Mouse (Mus musculus) hindbrain, embryonic 14.5 days (tissue): ENCODE measurements at regions not wholly inside any gene's neighbourhood (a gene's known extent, or its start where the extent isn't known, plus 50 kb on each side); places are given as distances from the start of the nearest gene placed in this dataset.

ENCODE experiments used
- ATAC-seq: fragments of 200-750 bp; cut with Nextera tagmentation; 2 replicates; pipeline ENCODE4 v1.8.0; 2017; ENCODE audit warnings: moderate number of reproducible peaks, mild to moderate bottlenecking, moderate TSS enrichment, moderate library complexity; ENCODE audit not compliant: low FRiP score
- DNase-seq: peaks from one replicate; pipeline ENCODE4 v3.0.0-alpha.2; 2015; ENCODE audit warnings: low spot score
- H3K27ac ChIP-seq: fragments of 300-500 bp; sonication (generic); 2 replicates; pipeline ENCODE4 v1.5.1; 2014; ENCODE audit warnings: mild to moderate bottlenecking, moderate library complexity
- H3K27me3 ChIP-seq: fragments of 300-500 bp; sonication (generic); 2 replicates; pipeline ENCODE4 v1.6.1; 2014; ENCODE audit warnings: mild to moderate bottlenecking, low read length, mixed read lengths; ENCODE audit not compliant: control insufficient read depth, insufficient read depth
- H3K36me3 ChIP-seq: fragments of 300-500 bp; sonication (generic); replicated peaks from 2 replicates; pipeline ENCODE4 v1.6.1; 2014; ENCODE audit not compliant: control insufficient read depth, insufficient read depth
- H3K4me1 ChIP-seq: fragments of 300-500 bp; sonication (generic); replicated peaks from 2 replicates; pipeline ENCODE4 v1.6.1; 2014; ENCODE audit warnings: antibody characterized with exemption, low read length, mixed read lengths; ENCODE audit not compliant: control insufficient read depth, insufficient read depth
- H3K4me2 ChIP-seq: fragments of 300-500 bp; sonication (generic); replicated peaks from 2 replicates; pipeline ENCODE4 v1.6.1; 2014; ENCODE audit warnings: mild to moderate bottlenecking, moderate library complexity
- H3K4me3 ChIP-seq: fragments of 300-500 bp; sonication (generic); replicated peaks from 2 replicates; pipeline ENCODE4 v1.5.1; 2014; ENCODE audit warnings: mild to moderate bottlenecking, low read length
- H3K9ac ChIP-seq: fragments of 300-500 bp; sonication (generic); 2 replicates; pipeline ENCODE4 v1.6.1; 2014
- H3K9me3 ChIP-seq: fragments of 300-500 bp; sonication (generic); 2 replicates; pipeline ENCODE4 v1.6.1; 2016; ENCODE audit warnings: low read length; ENCODE audit not compliant: control insufficient read depth
- WGBS: fragments of 180-500 bp; shearing (Covaris S2); extraction: QIAGEN DNeasy Blood & Tissue Kit; methylation state at CpG from one replicate; pipeline ENCODE4 v1.1.7; 2014; 5-methylcytosine and 5-hydroxymethylcytosine counted together

DNA sequence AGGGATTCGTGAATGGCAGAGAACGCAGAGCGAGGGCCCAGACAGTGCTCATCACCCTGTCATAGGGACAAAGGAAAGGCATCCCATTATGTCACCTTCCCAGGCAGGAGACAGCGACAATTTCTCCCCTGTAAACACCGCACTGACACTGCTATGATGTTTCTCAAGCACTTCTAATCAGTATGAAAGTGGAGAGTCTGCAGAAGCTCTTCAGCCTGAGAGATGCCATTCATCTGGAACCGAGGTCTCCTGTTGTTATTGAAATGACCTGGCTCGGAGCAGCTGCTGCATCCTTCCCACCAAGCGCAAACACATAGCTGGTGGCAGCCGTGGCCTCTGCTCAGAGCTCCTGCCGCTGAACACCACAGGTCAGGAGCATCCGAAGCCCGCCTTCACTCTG lies 380.5 kb upstream of the Smim15 start:
- DNase-seq (no peak), ATAC-seq (peak; percentile 51; the same call in 1 of the 2 replicates)
- Histone ChIP-seq H3K36me3 (no peaks in the 10 kb centered on the region), H3K4me2 (0 out of 2 replicates have a peak overlapping the region, but pooled peaks have one; percentile 8), H3K4me3 (no peak overlapping the region), H3K9me3 (peaks cover 4% of the 10 kb centered on the region; the same call in 1 of the 2 replicates), H3K27ac (peak overlapping the region; percentile 50), H3K27me3 (no peaks in the 10 kb centered on the region), H3K4me1 (peaks cover 29% of the 10 kb centered on the region), H3K9ac (no peak overlapping the region)
- WGBS, result 9% methylated on average over 12 of the region's 12 CpGs

DNA sequence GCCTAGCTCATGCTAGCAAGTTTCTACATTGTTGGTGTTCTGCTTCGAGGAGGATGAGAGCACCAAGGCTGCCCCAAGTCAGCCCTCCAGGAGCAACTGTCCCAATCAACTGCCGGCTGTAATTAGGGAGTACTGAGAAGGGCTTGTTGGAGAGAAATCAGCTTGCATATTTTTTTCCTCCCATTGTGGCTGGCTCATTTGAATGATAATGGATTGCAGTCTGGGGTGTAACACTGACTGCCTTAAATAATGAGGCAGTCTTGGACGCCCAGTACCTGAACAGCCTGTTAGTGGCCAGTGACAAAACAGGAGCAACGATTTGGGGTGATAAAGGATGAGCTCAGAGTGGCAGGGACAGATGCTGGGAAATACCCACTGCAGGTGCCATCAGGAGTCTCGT lies 382.8 kb upstream of the Smim15 start:
- no peak overlapping the region for H3K9ac ChIP-seq
- 13% methylated on average over 5 of the region's 5 CpGs for WGBS
- 0 out of 2 replicates have a peak, but pooled peaks have one; percentile 15 for ATAC-seq

DNA sequence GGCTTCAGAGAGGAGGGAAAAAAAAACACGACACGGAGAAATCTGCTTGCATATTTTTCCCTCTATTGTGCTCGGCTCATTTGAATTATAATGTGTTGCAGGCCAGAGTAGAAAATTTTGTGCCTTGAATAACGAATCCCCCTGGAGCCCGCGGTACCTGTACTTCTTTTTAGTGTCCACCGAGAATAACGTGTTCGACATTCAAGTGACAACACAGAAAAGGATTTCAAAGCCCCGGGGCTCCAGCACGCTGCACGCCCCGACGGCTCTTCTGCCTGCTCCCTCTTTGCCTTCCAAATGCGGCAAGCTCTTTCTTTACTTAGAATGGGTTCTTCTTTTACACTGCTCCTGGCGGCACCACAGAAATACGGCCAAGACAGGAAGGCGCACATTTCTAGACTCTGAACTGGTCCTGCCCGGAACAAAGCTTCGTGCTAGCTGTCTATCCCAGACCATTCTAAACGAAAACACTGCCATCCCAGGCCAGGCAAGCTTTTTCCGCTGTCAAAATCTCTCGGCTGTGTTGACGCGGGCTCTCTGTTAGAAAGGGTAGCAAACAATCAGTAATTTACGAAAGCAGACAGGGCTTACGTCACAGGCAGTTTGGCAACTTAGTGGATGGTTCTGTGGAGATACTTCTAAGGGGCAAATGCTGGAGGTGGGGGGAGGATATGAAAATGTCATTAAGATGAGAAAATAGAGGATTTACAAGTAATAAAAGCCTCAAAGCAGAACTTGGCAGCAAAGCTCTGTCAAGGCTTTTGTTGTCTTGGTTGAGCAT lies 398.2 kb upstream of the Smim15 start:
- Histone ChIP-seq H3K4me3 (peak overlapping the region; percentile 36), H3K4me2 (peak overlapping the region; percentile 59), H3K9me3 (no peaks in the 10 kb centered on the region), H3K27me3 (no peaks in the 10 kb centered on the region), H3K27ac (peak overlapping the region; percentile 85), H3K4me1 (peaks cover 15% of the 10 kb centered on the region), H3K9ac (peak overlapping the region; percentile 63), H3K36me3 (no peaks in the 10 kb centered on the region)
- DNase-seq (peak; percentile 55), ATAC-seq (peak; percentile 35)
- WGBS, result 1% methylated on average over 27 of the region's 27 CpGs

More for the DNA sequence above, 382.8 kb upstream of the Smim15 start:
- Histone ChIP-seq H3K27ac (0 out of 2 replicates have a peak overlapping the region, but pooled peaks have one; percentile 26), H3K4me3 (no peak overlapping the region), H3K27me3 (no peaks in the 10 kb centered on the region), H3K36me3 (no peaks in the 10 kb centered on the region), H3K9me3 (peaks cover 4% of the 10 kb centered on the region; the same call in 1 of the 2 replicates), H3K4me2 (no peak overlapping the region), H3K4me1 (peaks cover 29% of the 10 kb centered on the region)
- no peak for DNase-seq

DNA sequence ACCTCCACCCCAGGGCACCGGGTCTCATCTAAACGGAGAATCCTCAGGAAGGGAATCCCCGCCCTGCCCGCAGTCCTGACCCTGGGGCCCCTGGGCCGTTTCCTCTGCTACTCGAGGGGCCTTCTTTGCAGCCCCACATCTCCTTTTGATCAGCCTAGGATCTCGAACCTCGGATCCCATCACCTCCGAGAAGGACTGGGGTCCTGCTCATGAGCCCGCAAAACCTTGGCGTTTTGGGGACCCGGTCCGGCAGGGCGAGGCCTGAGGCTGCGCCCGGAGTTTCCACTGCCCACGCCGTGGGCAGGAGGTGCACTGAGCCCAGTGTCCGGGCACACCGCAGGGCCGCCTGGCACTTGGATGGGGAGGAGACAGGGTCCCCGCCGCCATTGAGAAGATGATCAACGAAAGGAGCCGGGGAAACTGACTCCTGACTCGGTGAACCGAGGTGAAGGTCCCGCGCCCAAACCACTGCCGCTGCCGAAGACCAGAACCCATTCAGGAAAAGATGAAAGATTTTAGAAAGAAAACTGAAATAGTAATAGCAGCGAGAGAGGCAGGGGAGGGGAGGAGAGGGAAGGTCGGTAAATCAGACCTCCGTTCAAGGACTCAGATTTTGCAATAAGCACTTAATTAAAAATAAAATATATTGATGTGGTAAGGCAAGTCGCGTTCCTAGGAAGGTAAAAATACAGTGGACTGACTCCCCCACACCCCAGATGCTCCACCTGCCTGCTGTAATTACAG lies 399.0 kb upstream of the Smim15 start:
- Histone ChIP-seq H3K27ac (peak overlapping the region; percentile 85), H3K27me3 (no peaks in the 10 kb centered on the region), H3K9ac (peak overlapping the region; percentile 63), H3K36me3 (no peaks in the 10 kb centered on the region), H3K4me3 (peak overlapping the region; percentile 36), H3K4me2 (peak overlapping the region; percentile 59), H3K9me3 (no peaks in the 10 kb centered on the region), H3K4me1 (peaks cover 15% of the 10 kb centered on the region)
- 4% methylated on average over 36 of the region's 36 CpGs for WGBS
- no peak for DNase-seq
- peak; percentile 26; the same call in 1 of the 2 replicates for ATAC-seq

GRCm38 (mm10) chr13:107644705-107645104 lies 399.5 kb upstream of the Smim15 start:
- Histone ChIP-seq H3K27me3 (no peaks in the 10 kb centered on the region), H3K9me3 (no peaks in the 10 kb centered on the region), H3K9ac (peak overlapping the region; percentile 63), H3K36me3 (no peaks in the 10 kb centered on the region), H3K4me3 (peak overlapping the region; percentile 36), H3K4me1 (peaks cover 15% of the 10 kb centered on the region), H3K4me2 (peak overlapping the region; percentile 59), H3K27ac (peak overlapping the region; percentile 85)
- DNase-seq (no peak), ATAC-seq (no peak)
- WGBS, result 48% methylated on average over 12 of the region's 12 CpGs

DNA sequence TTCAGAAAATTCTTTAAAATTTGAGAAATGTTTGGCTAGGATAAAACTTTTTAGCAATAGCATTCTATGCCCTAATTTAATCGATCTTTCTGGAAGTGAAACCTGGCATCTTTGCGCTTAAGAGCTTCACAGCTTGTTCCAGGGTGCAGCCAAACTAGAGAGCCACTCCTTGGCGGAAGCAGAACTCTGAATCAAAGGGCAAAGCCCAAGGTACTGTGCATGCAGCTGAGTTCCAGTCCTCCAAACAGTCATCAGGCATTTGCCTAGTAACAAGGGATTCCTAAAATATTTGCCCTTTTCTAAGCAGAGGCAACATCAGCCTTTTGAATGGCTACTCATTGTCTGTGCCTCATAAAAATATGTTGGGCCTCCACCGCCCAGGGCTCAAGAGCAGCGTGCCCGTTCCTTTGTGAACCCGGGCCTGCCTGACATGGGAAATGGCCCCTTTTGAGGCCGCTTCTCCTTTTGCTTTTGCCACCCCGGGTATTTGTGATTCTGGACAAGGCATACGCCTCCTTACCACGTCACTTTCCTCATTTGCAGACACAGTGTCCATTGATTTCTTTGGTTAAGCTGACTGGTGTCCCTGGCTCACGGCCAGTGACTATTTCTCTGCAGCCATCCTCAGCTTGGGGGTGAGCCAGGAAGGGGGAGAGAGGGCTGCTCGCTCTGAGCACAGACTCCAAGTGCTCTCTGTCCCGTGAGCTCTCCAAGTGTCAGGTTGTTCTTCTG lies 402.2 kb upstream of the Smim15 start:
- WGBS, result 27% methylated on average over 14 of the region's 14 CpGs
- H3K4me2 ChIP-seq, result no peak overlapping the region

GRCm38 (mm10) chr13:107639620-107640019 lies 404.6 kb upstream of the Smim15 start:
- peaks cover 5% of the 10 kb centered on the region for H3K4me1 ChIP-seq
- H3K27me3 ChIP-seq, result no peaks in the 10 kb centered on the region
- H3K4me2 ChIP-seq, result no peak overlapping the region
- H3K9me3 ChIP-seq, result no peaks in the 10 kb centered on the region
- no peak for ATAC-seq
- H3K27ac ChIP-seq, result no peak overlapping the region
- no peak overlapping the region for H3K9ac ChIP-seq
- no peaks in the 10 kb centered on the region for H3K36me3 ChIP-seq
- H3K4me3 ChIP-seq, result no peak overlapping the region
- 88% methylated on average over 4 of the region's 4 CpGs for WGBS
- DNase-seq, result no peak

More for the DNA sequence above, 402.2 kb upstream of the Smim15 start:
- peak overlapping the region; percentile 16; the same call in 1 of the 2 replicates for H3K27ac ChIP-seq
- ATAC-seq (peak; percentile 74), DNase-seq (peak; percentile 76)
- no peaks in the 10 kb centered on the region for H3K27me3 ChIP-seq
- peaks cover 15% of the 10 kb centered on the region for H3K4me1 ChIP-seq
- H3K9ac ChIP-seq, result no peak overlapping the region
- H3K4me3 ChIP-seq, result no peak overlapping the region
- no peaks in the 10 kb centered on the region for H3K36me3 ChIP-seq
- H3K9me3 ChIP-seq, result no peaks in the 10 kb centered on the region

- 98% methylated on average over 5 of the region's 5 CpGs for WGBS
- DNase-seq, result no peak
- no peak overlapping the region for H3K27ac ChIP-seq
- no peaks in the 10 kb centered on the region for H3K36me3 ChIP-seq
- ATAC-seq, result no peak
- no peaks in the 10 kb centered on the region for H3K9me3 ChIP-seq
- no peak overlapping the region for H3K4me2 ChIP-seq
- no peak overlapping the region for H3K4me3 ChIP-seq
- no peaks in the 10 kb centered on the region for H3K27me3 ChIP-seq
- H3K4me1 ChIP-seq, result peaks cover 8% of the 10 kb centered on the region
- H3K9ac ChIP-seq, result no peak overlapping the region
These were observed 407.0 kb upstream of the Smim15 start for GRCm38 (mm10) chr13:107637269-107637668.

DNA sequence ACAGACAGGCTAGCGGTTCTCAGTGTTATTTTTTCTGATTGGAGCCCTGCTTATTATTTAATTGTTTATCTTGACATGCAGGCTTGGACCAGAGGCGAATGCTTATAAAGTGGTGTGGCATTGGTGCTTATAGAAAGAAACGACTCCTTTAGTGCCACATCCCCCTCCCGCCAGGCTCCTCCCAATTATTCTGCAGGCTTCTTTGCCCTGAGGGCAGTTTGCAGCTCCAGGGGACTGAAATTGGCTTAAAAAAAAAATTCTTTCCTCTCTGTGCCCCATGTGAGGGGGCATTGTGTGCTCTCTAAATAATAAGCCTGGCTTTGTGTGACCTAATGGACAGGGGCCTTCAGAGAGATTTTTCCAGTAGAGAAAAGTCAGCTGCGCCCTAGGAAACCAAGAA lies 409.1 kb upstream of the Smim15 start:
- Histone ChIP-seq H3K9ac (no peak overlapping the region), H3K27ac (no peak overlapping the region), H3K4me2 (no peak overlapping the region), H3K27me3 (no peaks in the 10 kb centered on the region), H3K4me3 (no peak overlapping the region), H3K36me3 (no peaks in the 10 kb centered on the region), H3K9me3 (no peaks in the 10 kb centered on the region), H3K4me1 (peaks cover 11% of the 10 kb centered on the region)
- ATAC-seq (no peak), DNase-seq (no peak)
- WGBS, result 32% methylated on average over 5 of the region's 5 CpGs
